Mouse (Mus musculus) embryonic facial prominence, embryonic 14.5 days (tissue): ENCODE measurements around the gene Igsf11. TPM values are rescaled to one million over a fixed set of nuclear protein-coding genes. Genes with fewer than 3 reads are reported as not detected.
A peak's percentile ranks its signal among the peaks of the same experiment; 100 is the strongest.

Experiments used
- ATAC-seq: fragments of 200-750 bp; cut with Nextera tagmentation; 2 replicates; pipeline ENCODE4 v1.8.0; 2017; ENCODE audit warnings: low read depth, moderate number of reproducible peaks, moderate TSS enrichment
- DNase-seq: peaks from one replicate; pipeline ENCODE4 v3.0.0-alpha.2; 2015; ENCODE audit warnings: low spot score
- H3K27ac ChIP-seq: fragments of 300-500 bp; sonication (generic); replicated peaks from 2 replicates; pipeline ENCODE4 v1.5.1; 2014; ENCODE audit warnings: low read depth, mild to moderate bottlenecking, low read length, moderate library complexity
- H3K27me3 ChIP-seq: fragments of 300-500 bp; sonication (generic); replicated peaks from 2 replicates; pipeline ENCODE4 v1.6.1; 2014; ENCODE audit warnings: low read length; ENCODE audit not compliant: control insufficient read depth, insufficient read depth
- H3K36me3 ChIP-seq: fragments of 300-500 bp; sonication (generic); 2 replicates; pipeline ENCODE4 v1.6.1; 2014; ENCODE audit warnings: low read length, mixed read lengths; ENCODE audit not compliant: control insufficient read depth, insufficient read depth
- H3K4me1 ChIP-seq: fragments of 300-500 bp; sonication (generic); 2 replicates; pipeline ENCODE4 v1.6.1; 2014; ENCODE audit warnings: antibody characterized with exemption, low read length; ENCODE audit not compliant: control insufficient read depth, insufficient read depth
- H3K4me2 ChIP-seq: fragments of 300-500 bp; sonication (generic); 2 replicates; pipeline ENCODE4 v1.6.1; 2014; ENCODE audit warnings: low read depth, mild to moderate bottlenecking, low read length, moderate library complexity, mixed read lengths
- H3K4me3 ChIP-seq: fragments of 300-500 bp; sonication (generic); 2 replicates; pipeline ENCODE4 v1.5.1; 2014; ENCODE audit warnings: low read depth, mild to moderate bottlenecking, low read length
- H3K9ac ChIP-seq: fragments of 300-500 bp; sonication (generic); 2 replicates; pipeline ENCODE4 v1.6.1; 2014; ENCODE audit warnings: low read depth, mild to moderate bottlenecking, low read length, moderate library complexity, mixed read lengths
- H3K9me3 ChIP-seq: fragments of 300-500 bp; sonication (generic); 2 replicates; pipeline ENCODE4 v1.6.1; 2016; ENCODE audit warnings: low read length; ENCODE audit not compliant: control insufficient read depth
- WGBS: fragments of 180-500 bp; shearing (Covaris S2); extraction: QIAGEN DNeasy Blood & Tissue Kit; methylation state at CpG from one replicate; pipeline ENCODE4 v1.1.7; 2014; 5-methylcytosine and 5-hydroxymethylcytosine counted together
- polyA plus RNA-seq: library from polyadenylated mRNA; unstranded; fragments of >200 nt; fragmentation: Nextera tagmentation; extraction: Ambion mirVana; gene quantifications from 2 replicates; pipeline ENCODE4 v1.2.1, GENCODE M21; 2014

Gene Igsf11
- polyA plus RNA-seq, 1 experiment from 2014 or later: 0.89 TPM

- Histone ChIP-seq H3K4me3 (no peak overlapping the region), H3K27ac (no peak overlapping the region), H3K27me3 (no peaks in the 10 kb centered on the region), H3K4me2 (no peak overlapping the region), H3K9me3 (no peaks in the 10 kb centered on the region), H3K4me1 (no peaks in the 10 kb centered on the region), H3K9ac (no peak overlapping the region), H3K36me3 (no peaks in the 10 kb centered on the region)
- DNase-seq: peak; percentile 69
- ATAC-seq: peak; percentile 79
- 6% methylated on average over 4 of the region's 4 CpGs for WGBS
These were observed 156.4 kb downstream of the Igsf11 start for GRCm38 (mm10) chr16:39048889-39049288.

- H3K9me3 ChIP-seq: no peaks in the 10 kb centered on the region
- WGBS: 0% methylated on average over 2 of the region's 2 CpGs
- H3K9ac ChIP-seq: no peak overlapping the region
- H3K4me2 ChIP-seq: no peak overlapping the region
- H3K27me3 ChIP-seq: no peaks in the 10 kb centered on the region
- DNase-seq (peak; percentile 75), ATAC-seq (peak; percentile 64; the same call in 1 of the 2 replicates)
- H3K27ac ChIP-seq: no peak overlapping the region
- H3K4me3 ChIP-seq: no peak overlapping the region
- no peaks in the 10 kb centered on the region for H3K36me3 ChIP-seq
- no peaks in the 10 kb centered on the region for H3K4me1 ChIP-seq
These were observed 160.5 kb downstream of the Igsf11 start for GRCm38 (mm10) chr16:39052971-39053370.

GRCm38 (mm10) chr16:39053779-39054178 is 161.3 kb downstream of the Igsf11 start:
- Histone ChIP-seq H3K9ac (no peak overlapping the region), H3K9me3 (no peaks in the 10 kb centered on the region), H3K36me3 (no peaks in the 10 kb centered on the region), H3K4me3 (no peak overlapping the region), H3K27ac (no peak overlapping the region), H3K27me3 (no peaks in the 10 kb centered on the region), H3K4me2 (no peak overlapping the region), H3K4me1 (no peaks in the 10 kb centered on the region)
- WGBS: 74% methylated on average over 2 of the region's 2 CpGs
- no peak for DNase-seq
- no peak for ATAC-seq

GRCm38 (mm10) chr16:39056061-39056460 is 163.6 kb downstream of the Igsf11 start:
- WGBS: 17% methylated on average over 6 of the region's 6 CpGs
- peak; percentile 43 for DNase-seq
- no peaks in the 10 kb centered on the region for H3K36me3 ChIP-seq
- no peaks in the 10 kb centered on the region for H3K9me3 ChIP-seq
- H3K27ac ChIP-seq: no peak overlapping the region
- no peaks in the 10 kb centered on the region for H3K4me1 ChIP-seq
- H3K4me2 ChIP-seq: no peak overlapping the region
- H3K4me3 ChIP-seq: no peak overlapping the region
- ATAC-seq: no peak
- H3K27me3 ChIP-seq: no peaks in the 10 kb centered on the region
- no peak overlapping the region for H3K9ac ChIP-seq

GRCm38 (mm10) chr16:39056961-39057360 is 164.5 kb downstream of the Igsf11 start:
- ATAC-seq (no peak), DNase-seq (no peak)
- Histone ChIP-seq H3K4me3 (no peak overlapping the region), H3K27me3 (no peaks in the 10 kb centered on the region), H3K9me3 (no peaks in the 10 kb centered on the region), H3K36me3 (no peaks in the 10 kb centered on the region), H3K4me1 (no peaks in the 10 kb centered on the region), H3K4me2 (no peak overlapping the region), H3K9ac (no peak overlapping the region), H3K27ac (no peak overlapping the region)
- WGBS: 65% methylated on average over 12 of the region's 12 CpGs

- Histone ChIP-seq H3K36me3 (no peaks in the 10 kb centered on the region), H3K9me3 (no peaks in the 10 kb centered on the region), H3K27me3 (no peaks in the 10 kb centered on the region), H3K4me2 (no peak overlapping the region), H3K4me3 (no peak overlapping the region), H3K4me1 (no peaks in the 10 kb centered on the region), H3K9ac (no peak overlapping the region), H3K27ac (no peak overlapping the region)
- ATAC-seq: no peak
- DNase-seq: no peak
- WGBS: 95% methylated on average over 2 of the region's 2 CpGs
These were observed 166.4 kb downstream of the Igsf11 start for GRCm38 (mm10) chr16:39058869-39059268.

GRCm38 (mm10) chr16:39062596-39062995 is 170.1 kb downstream of the Igsf11 start:
- Histone ChIP-seq H3K27me3 (no peaks in the 10 kb centered on the region), H3K4me2 (no peak overlapping the region), H3K4me3 (no peak overlapping the region), H3K9me3 (no peaks in the 10 kb centered on the region), H3K4me1 (no peaks in the 10 kb centered on the region), H3K27ac (no peak overlapping the region), H3K9ac (no peak overlapping the region), H3K36me3 (no peaks in the 10 kb centered on the region)
- WGBS: 31% methylated on average over 5 of the region's 5 CpGs
- ATAC-seq (no peak), DNase-seq (peak; percentile 52)

- no peaks in the 10 kb centered on the region for H3K36me3 ChIP-seq
- no peak overlapping the region for H3K4me2 ChIP-seq
- WGBS: 31% methylated on average over 5 of the region's 5 CpGs
- H3K4me1 ChIP-seq: no peaks in the 10 kb centered on the region
- no peak overlapping the region for H3K4me3 ChIP-seq
- ATAC-seq (no peak), DNase-seq (no peak)
- no peaks in the 10 kb centered on the region for H3K27me3 ChIP-seq
- H3K9ac ChIP-seq: no peak overlapping the region
- no peaks in the 10 kb centered on the region for H3K9me3 ChIP-seq
- no peak overlapping the region for H3K27ac ChIP-seq
These were observed 173.1 kb downstream of the Igsf11 start for GRCm38 (mm10) chr16:39065576-39065975.

GRCm38 (mm10) chr16:39071431-39071830 is 179.0 kb downstream of the Igsf11 start:
- Histone ChIP-seq H3K27ac (no peak overlapping the region), H3K27me3 (no peaks in the 10 kb centered on the region), H3K36me3 (no peaks in the 10 kb centered on the region), H3K9ac (no peak overlapping the region), H3K4me3 (no peak overlapping the region), H3K4me2 (no peak overlapping the region), H3K4me1 (no peaks in the 10 kb centered on the region), H3K9me3 (no peaks in the 10 kb centered on the region)
- WGBS: 50% methylated on average over 3 of the region's 3 CpGs
- ATAC-seq (peak; percentile 47; the same call in 1 of the 2 replicates), DNase-seq (no peak)
